Mouse (Mus musculus): ENCODE measurements around the gene Srek1ip1.

Gene Srek1ip1

DNA sequence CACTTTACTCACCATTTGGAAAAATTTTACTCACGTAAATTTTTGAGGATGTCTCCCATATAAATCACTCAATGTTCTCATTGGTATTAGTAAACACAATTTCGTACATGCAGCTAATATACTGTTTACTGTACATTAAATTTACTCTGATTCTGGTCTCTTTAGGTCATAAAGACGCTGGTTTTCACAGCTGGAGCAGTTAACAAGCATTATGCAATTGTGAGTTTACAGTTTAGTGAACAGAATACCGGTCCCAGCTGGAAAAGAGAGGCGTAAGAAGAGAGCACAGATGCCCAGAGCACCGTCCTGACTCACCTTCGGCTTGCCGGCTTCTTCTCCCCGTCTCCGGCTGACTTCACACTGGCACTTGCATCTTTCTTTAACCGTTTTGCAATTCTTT is at the start of gene Srek1ip1:
Gene Srek1ip1, plus strand, starts transcription at position 301 of the 400 bp plus-strand sequence.
- in situ Hi-C loops (cut with MboI, MseI), result no loop called here

DNA sequence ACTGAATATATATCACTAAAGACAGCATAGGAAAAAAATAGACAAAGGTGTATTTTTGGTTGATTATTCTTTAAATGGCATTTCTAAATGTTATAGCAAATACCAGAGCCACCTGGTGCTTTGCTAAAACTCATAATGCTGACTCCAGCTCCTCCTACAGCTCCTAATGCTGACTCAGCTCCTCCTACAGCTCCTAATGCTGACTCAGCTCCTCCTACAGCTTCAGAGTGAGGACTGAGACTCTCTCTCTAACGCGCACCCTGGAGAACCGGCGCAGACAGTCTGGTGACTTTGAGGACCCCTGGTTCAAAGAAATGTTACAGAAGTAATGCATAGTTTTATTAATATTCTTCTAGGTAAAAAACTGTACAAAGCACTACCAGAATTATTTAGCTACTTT is 49.4 kb upstream of the Srek1ip1 start:
- in situ Hi-C loops (cut with MboI, MseI), result no loop called here

DNA sequence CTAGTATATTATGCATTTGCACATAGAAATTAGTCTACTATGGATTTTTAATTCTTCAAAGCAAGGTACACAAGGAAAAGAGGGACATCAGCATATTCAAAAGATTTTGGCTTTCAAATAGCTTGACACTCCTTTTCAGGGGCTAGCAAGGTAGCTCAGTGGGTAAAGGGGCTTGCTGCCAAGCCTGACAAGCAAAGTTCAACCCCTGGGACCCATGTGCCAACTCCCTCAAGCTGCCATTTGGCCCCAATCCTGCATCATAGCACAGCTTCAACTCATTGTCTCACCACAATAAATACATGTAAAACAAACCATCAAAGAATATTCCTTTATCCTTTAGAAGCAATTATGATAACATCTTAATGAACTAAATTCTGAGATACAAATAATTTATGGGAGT is 45.3 kb upstream of the Srek1ip1 start:
- in situ Hi-C loops (cut with MboI, MseI), result no loop called here

DNA sequence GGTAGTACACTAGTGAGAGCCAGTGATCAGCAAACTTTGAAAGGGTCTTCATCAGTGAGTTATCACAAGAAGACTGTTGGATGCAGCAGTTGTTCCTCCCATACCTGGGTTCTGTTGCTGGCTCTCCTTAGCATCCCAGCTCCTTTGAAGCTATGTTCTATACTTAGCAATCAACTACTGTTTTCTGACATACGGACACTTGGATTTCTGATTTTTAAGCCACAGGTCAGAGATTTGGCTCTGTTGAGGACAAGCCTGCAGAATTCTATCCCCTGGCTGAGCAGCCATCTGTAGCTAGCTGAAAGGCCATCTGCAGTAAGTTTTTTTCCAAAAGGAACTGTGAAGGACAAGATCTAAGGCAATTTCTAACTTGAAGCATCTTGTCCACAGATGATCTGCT is 32.9 kb upstream of the Srek1ip1 start:
- in situ Hi-C loops (cut with MboI, MseI), result no loop called here

DNA sequence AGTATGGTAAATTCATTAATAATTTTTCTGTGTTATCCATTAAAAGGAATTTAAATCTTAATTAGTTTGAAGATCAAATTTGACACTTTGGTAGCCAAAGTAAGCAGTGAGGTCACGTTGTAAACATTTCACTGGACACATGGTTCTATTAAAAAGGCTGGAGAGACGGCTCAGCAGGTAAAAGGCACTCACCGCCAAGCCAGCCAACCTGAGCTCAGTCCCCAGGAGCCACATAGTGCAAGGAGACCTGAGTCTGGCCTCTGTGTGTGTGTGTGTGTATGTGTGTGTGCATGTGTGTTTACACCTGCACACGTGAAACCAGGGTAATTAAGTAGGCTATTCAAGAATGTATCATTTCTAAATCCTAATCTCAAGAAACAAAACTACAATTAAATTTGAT is 29.9 kb upstream of the Srek1ip1 start:
- in situ Hi-C loops (cut with MboI, MseI), result loop anchor here (10.0 kb wide), 2 partner anchors 138 to 478 kb away; partner anchors contain the start of gene Adamts6

DNA sequence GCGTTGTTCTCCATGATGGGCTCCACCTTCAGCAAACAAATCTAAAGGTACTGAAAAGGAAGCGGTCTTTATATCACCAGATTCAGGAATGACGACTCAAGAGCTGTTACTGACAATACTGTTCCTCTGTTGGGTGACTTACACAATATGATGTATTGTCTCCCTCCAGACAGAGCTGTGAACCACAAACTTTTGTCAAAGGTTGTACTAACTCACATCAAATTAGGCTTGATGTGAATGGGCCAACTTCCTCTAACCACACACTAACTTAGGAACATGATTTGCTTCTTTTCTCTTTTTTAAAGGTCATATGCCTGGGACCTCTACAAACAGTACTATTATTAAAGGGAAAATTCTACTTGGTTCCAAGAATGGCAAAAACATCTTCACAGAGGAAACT is 29.1 kb upstream of the Srek1ip1 start:
- in situ Hi-C loops (cut with MboI, MseI), result loop anchor here (10.0 kb wide), 2 partner anchors 138 to 478 kb away; partner anchors contain the start of gene Adamts6

DNA sequence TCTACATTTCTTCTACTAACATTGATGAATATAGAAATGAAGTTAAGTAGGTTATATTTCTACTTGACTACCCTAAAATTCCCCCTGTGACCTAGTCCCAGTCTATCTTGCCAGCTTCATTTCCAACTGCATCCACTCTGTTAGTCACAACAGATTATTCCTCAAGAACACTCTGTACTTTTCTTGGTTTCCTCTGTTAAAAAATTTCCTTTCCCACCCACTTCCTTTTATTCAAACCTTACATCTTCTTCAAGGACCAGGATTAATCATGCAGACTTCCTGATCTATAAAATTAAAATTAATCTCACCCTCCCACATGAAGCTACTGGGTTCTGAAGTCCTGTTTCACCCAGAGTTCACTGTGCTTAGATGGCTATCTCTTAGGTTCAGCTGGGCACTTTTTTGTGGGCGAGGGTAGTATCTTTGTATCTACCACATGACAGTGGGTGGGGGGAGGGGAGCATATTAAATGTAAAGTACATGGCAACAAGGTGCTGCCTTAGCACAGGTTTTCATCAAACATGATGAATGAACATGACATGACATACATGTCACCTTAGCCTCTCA is 13.1 kb upstream of the Srek1ip1 start:
- in situ Hi-C loops (cut with MboI, MseI), result no loop called here

DNA sequence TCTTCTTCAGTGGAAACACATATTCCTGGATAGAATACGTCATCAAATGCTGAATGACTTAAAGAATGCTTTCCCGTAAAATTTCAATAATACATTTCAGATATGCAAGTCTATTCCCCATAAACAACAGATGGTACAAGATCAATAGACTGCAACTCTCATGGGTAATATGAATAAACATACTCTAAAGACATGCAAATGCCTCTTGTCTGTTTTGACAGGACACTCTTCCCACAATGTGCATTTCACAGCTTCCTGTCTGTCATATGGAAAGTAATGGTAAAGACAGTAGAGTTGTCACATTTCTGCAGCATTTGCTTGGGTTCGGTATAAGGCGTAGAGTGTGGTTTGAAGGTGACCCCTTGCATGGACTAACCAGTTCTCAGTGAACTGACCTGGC is 5.0 kb upstream of the Srek1ip1 start:
- in situ Hi-C loops (cut with MboI, MseI), result loop anchor here (10.0 kb wide), 1 partner anchor 182 kb away; no protein-coding TSS in a partner anchor

DNA sequence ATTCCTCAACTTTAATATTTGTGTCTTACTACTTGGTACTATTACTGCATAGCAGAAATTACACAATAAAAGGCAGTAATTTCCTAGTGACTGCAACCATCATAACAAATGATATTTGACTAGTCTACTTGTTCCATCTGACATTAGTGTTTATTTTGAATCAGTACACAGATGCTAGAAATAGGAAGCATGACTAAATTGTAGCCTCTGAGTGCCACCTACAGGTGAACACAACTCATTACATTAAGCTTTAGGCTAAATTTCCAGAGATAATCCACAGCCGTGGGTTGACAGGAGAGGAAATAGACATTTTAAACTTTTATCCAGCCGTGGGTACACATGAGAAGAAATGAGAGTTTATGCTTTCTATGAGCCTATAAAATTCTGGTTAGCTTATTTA is 2.6 kb upstream of the Srek1ip1 start:
- in situ Hi-C loops (cut with MboI, MseI), result loop anchor here (10.0 kb wide), 1 partner anchor 185 kb away; no protein-coding TSS in a partner anchor

DNA sequence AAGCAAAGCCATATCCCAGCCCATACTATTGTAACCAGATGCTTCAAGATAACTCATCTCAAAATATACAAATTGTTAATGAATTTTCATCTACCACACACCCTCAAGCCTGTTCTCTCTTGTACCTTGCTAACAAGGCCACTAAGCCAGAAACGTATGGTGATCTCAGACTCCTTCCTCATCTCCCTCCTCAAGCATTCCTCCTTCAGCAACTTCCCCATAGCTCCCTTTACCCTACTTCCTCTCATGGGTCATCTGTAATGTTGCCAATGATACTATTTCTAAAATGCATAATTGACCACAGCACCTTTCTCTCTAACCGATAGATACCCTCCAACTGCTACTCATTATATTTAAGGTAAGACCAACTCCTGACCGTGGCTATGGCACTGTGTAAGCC is 2.1 kb downstream of the Srek1ip1 start:
- in situ Hi-C loops (cut with MboI, MseI), result no loop called here

DNA sequence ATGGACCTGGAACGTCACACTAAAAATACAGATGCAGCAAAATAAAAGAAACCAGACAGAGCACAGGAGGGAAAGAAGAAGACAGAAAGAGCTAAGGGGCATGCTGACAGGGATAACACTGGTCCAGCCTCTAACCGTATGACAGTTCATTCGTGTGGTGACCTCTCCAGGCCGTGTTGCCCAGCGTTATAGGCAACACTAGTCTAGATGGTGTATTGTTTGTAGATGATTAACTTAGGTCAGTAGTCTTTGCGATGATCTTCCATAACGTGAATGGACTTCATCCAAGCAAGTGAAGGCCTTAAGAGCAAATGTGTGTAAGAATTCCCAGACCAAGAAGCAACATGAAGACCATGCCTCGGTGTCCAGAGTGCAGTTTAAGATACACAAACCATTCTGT is 6.8 kb downstream of the Srek1ip1 start:
- in situ Hi-C loops (cut with MboI, MseI), result no loop called here

DNA sequence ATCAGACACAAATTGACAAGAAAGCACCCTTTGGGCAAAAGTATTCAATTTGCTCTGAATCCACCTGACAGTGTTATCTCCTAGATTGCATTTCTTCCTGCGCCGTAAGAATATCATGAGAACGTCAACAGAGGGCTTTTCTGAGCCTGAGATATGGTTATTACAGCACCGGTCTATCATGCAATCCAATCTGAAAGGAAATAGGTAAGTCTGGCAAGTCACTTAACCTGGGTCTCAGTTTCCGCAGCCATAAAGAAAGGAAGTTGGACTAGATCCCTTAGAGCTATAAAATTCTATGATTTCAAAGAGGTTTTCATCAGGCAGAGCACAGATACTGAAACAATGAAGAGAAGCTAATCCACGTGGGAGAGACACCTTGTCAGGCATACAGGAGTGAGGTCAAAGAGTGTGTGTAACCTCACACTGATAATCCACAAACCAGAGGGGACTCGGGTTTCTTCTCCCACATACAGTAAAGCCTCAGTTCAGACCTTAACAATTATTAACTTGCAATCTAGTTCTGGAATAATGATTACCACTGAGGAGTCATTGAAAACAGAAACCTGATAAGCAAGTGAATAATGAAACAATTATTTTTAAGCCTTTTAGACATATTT is 7.4 kb downstream of the Srek1ip1 start:
- in situ Hi-C loops (cut with MboI, MseI), result no loop called here

DNA sequence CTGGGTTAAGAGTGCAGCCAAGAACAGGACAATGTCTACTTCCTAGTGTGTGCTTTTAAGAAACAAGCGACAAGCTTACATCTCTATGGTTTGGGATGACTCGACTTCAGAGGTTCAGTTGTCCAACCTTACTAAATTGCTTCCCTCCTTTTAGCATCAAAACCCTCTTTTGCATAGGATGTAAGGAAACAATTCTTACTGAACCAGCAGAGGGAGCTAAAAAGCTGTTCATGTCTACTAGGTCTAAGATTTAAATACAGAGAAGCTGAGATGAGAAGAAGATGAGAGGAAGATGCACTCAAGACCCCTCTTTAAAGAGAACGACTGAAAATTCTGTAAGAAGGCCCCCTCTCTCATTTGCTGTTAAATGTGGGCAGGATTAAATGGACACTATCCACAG is 13.4 kb downstream of the Srek1ip1 start:
- in situ Hi-C loops (cut with MboI, MseI), result no loop called here

DNA sequence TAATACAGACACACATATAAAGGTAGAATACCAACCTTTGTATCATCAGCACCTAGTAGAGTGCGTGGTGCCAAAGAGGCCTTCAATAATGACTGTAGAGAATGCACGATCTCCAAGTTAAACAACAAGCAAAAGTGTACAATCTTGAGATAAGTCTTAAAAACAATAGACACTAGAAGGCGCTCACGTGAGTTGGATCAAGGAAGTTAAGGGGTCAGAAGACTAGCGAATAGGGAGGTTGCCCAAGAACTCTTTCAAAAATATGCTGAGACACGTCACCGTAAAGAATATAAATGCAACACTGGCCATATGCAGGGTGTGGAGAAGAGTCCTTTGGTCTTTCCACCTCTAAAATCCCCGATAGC is 24.0 kb downstream of the Srek1ip1 start:
- in situ Hi-C loops (cut with MboI, MseI), result loop anchor here (5.0 kb wide), 1 partner anchor 116 kb away; no protein-coding TSS in a partner anchor

DNA sequence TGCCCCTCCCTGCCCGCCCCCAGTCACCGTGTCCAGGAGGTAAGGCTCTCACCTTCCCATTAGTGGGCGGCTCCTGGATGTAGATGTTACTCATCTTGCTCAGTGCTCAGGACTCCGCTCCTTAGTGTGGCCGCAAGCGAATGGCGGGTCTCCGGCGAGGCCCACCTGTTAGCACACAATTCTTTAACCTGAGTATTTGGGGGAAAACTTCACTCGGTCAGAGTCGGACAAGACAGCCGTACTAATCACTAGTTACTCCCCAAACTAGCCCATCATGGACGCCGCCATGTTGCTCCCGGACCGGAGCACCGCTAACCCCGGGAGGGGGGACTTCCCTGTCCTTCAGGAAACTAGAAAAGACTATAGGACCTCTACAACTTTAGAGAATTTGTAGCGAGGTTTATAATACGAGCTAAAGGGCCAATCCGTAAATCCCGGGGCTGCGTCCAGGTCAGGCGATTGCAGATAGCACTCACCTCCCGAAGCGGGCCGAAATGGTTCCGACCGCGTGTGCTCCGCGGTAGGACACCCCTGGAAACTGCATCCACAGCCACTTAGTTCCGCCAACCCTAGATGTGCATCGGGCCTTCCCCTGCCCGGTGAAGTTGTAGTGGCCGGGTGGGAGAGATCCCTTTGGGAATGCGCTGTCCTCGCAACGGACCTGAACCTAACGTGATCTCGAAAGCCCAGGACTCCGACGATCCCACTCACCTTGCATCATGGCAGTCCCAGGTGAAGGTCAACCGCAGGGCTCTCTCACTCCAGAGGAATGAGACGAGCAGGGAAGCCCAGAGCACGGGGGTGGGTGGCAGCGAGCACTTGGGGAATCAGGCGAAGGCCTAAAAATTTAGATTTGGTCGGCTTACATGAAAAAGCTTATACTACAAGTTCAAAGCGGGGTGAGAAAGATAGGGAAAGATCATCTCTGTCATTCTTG is 24.6 kb downstream of the Srek1ip1 start, which contains the start of gene Cwc27:
Gene Cwc27, minus strand, starts transcription at position 508 of the 937 bp plus-strand sequence.
- in situ Hi-C loops (cut with MboI, MseI), result loop anchor here (5.0 kb wide), 1 partner anchor 115 kb away; no protein-coding TSS in a partner anchor

DNA sequence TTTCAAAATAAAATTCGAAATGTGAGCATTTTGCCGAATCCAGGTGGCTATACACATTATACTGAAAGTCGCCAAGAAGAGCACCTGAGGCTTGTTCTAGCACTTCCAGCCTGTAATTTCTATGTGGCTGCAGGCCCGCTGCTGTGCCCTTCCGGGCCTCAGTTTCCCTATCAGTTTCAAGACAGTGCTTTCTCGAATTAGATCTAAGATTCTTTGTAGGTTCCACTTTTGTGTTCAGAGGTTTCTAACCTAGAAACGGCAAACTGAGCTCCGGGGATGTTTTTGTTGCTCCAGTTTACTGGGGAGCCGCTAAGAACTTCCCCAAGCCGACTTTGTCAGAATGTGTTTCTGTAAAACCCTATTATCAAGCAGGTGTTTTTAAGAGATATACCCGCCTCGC is 25.4 kb downstream of the Srek1ip1 start:
- in situ Hi-C loops (cut with MboI, MseI), result loop anchor here (5.0 kb wide), 1 partner anchor 115 kb away; no protein-coding TSS in a partner anchor

DNA sequence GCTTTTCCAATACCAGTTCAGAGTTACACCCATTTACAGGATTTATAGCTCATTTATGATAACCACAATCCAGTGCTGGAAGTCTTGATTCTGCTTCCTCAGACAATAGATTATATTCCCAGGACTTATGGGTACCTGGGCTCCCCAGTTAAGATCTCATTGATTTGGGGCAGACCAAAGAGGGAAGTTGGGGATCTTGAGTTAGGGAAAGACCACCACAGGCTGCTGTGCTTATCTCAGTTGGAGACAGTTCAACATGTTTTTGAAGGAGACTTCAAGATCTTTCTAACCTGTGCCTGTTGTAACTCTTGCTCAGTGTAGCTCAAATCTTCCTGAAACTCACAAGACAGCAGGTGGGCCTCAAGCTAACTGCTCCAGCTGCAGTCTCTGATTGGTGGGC is 28.9 kb downstream of the Srek1ip1 start:
- in situ Hi-C loops (cut with MboI, MseI), result no loop called here

DNA sequence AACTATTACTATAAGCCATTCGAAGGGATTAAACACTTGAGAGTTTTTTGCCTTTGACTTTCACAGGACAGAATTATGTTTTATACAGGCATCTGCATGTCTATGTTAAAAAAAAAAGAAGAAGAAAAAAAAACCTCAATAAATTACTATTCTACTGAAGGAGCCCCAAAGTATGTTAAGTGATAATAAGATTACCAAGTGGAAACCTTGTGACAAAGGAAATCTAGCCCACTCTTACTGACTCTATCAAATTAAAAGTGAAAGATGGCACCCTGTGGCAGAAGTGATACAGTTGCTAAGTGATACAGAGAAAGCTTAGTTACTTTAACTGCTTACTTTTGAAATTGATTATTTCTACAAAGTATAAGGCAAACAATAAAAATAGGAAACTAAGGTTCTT is 29.6 kb downstream of the Srek1ip1 start:
- in situ Hi-C loops (cut with MboI, MseI), result no loop called here

DNA sequence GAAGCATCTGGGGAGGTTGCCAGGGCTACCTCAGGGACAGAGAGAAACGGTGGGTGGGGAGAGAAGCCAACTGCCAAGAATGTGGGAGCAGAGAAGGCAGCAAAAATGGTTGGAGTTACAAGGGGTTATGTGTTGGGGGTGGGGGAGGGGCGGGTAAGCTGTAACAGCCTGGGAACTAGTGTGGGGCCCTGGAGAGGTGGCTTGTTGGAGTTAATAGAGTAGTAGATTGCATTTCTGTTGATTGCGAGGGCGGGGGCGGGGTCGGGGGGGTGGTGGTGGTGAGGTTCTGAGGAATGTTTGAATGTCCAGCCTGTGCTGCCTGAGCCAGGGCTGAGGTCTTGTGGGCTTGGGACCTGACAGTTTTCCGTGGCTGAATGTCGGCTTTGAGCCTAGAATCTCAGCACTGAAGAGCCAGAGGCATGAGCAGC is 30.1 kb downstream of the Srek1ip1 start:
- in situ Hi-C loops (cut with MboI, MseI), result no loop called here

DNA sequence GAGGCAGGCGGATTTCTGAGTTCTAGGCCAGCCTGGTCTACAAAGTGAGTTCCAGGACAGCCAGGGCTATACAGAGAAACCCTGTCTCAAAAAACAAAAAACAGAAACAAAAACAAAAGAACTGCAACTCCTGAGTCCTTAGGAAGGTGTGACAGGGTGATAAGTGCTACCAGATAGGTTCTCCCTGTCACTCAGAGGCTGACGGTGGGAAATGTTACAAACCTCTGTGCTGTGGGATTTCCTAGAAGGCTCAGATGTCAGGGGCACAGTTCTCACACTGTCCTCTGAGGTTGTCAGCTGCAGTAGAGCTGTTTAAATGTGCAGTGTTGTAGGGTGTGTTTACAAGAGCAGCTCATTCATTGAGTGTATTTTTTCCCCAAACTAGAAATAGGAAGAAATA is 33.2 kb downstream of the Srek1ip1 start:
- in situ Hi-C loops (cut with MboI, MseI), result no loop called here

DNA sequence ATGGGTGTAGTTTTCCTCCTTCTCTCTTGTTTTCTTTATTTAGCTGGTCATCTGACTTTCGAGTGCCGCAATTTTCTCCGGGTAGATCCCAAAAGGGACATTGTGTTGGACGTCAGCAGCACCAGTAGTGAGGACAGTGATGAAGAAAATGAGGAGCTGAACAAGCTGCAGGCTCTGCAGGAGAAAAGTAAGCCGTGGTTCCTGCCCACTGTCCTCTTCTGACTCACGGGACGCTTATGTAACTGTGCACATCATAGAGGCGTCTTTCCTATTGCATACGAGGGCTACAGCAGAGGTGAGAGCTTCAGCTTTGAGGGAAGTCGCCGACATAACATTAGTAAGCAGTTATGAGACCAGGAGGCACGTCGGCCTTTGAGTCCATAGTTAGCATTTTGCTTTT is 40.5 kb downstream of the Srek1ip1 start:
- in situ Hi-C loops (cut with MboI, MseI), result no loop called here

DNA sequence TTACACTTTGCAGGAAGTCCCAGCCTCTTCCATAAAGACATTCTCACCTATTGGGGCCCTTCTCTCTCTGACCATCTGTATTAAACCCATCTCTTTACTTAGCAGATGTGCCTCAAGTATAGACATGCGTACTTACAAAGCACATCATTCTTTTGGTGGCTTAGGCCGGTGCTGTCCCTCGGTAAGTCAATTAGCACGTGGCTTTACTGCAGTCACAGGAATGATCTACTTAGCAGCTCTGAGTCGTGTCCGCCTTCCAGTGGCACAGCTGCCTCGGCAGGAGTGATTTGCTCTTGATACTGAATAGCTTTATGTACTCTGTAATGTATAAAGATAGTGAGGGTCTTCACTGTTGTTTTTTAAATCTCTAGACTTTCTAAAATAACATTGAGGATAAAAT is 45.3 kb downstream of the Srek1ip1 start:
- in situ Hi-C loops (cut with MboI, MseI), result no loop called here

Measured in regulatory T cell (primary cell).